ENCODE assay signal across 19 mouse cellular contexts in the genomic region with DNA sequence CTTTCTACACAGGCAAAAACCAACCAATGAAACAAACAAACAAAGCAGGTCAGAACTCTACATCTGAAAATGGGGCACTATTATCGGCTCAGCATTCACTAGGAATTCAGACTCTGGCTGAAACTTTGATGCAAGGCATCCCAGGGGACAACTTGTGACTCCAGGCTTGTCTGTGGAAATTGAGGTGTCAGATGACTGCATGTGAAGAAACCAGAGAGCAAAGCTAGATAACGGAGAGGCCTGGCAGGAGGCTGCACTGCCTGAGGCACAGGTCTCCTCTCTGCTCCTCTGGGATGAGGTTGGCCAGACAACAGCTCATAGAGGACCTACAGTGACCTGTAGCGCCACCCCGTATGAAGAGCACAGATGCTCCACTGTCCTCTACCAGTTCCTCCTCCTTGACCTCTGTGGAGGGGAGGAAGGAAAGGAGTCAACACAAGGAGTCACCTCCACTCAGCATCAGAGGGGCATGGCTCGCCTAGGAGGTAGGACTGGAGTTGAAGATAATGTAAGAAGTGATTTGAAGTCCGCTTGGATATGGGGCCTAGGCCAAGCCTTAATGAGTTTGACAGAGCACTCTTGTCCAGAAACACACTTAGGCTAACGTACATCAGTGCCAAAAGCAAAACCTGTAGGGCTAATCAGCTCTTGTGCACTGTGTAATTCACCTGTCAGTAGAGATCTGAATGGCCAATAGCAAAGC.
DNase-seq lines count a peak whose midpoint lies in the region; TF ChIP-seq lines count a peak whose summit lies in the region.
"Had no signal": no experiment of that assay in that cellular context is flagged by ENCODE, and none has a peak within 500 bp of the region (broad histone marks: within the 10 kb centered on the region; RNA-seq: fewer than 3 reads in every experiment).

No protein-coding gene starts in this region.

- peak overlapping the region; percentile 68 for H3K4me3 ChIP-seq in testis, adult 2 months (ENCODE audit: control insufficient read depth, low read depth, low read length)
- no peak overlapping the region for H3K4me3 ChIP-seq in heart, embryonic 10.5 days
- H3K4me3 ChIP-seq: left cerebral cortex, adult 2 months; liver, embryonic 13.5 days; myocyte; neural tube, embryonic 15.5 days had no signal

- TF ChIP-seq POLR2A in testis, adult 2 months (IDR thresholded peaks at IDR 0.05; ENCODE audit: control insufficient read depth, low read depth, low read length): no peak

- peaks cover 23% of the 10 kb centered on the region for H3K4me1 ChIP-seq in testis, adult 2 months (ENCODE audit: control insufficient read depth, insufficient read depth, low read length)
- peaks cover 50% of the 10 kb centered on the region for H3K4me1 ChIP-seq in heart, embryonic 10.5 days

- 42% methylated on average over 7 of the region's 7 CpGs for WGBS in heart, embryonic 10.5 days

- no peaks in the 10 kb centered on the region for H3K9me3 ChIP-seq in heart, embryonic 10.5 days
- H3K9me3 ChIP-seq: liver, embryonic 13.5 days; neural tube, embryonic 15.5 days had no signal

- H3K27ac ChIP-seq in testis, adult 2 months (ENCODE audit: control insufficient read depth, insufficient read depth, low read depth, low read length): peak overlapping the region; percentile 78; the same call in 1 of the 2 replicates
- peak overlapping the region; percentile 70; the same call in 1 of the 2 replicates for H3K27ac ChIP-seq in heart, embryonic 10.5 days
- H3K27ac ChIP-seq: left cerebral cortex, adult 2 months; liver, embryonic 13.5 days; neural tube, embryonic 15.5 days had no signal

- peak; percentile 37 for DNase-seq in adrenal gland, postnatal 10 days
- no peak for DNase-seq in adrenal gland, postnatal 4 days (ENCODE audit: low spot score in 2 of 2)
- no peak for DNase-seq in testis, postnatal 10 days (ENCODE audit: low spot score)
- DNase-seq in heart, embryonic 10.5 days (ENCODE audit: low spot score): peak; percentile 83
- peak; percentile 24 for DNase-seq in heart, postnatal 4 days
- no peak for DNase-seq in right cerebral cortex, postnatal 14 days
- DNase-seq in cerebellum, postnatal 10 days: no peak
- DNase-seq: adrenal gland, postnatal 36 days; gastrocnemius, postnatal 14 days; kidney, adult 9 months; liver, embryonic 13.5 days; midbrain, embryonic 14.5 days; right cerebral cortex, postnatal 4 days; thymus, adult 18-20 months had no signal

- no peaks in the 10 kb centered on the region for H3K36me3 ChIP-seq in testis, adult 2 months (ENCODE audit: control insufficient read depth, insufficient read depth, low read length)
- no peaks in the 10 kb centered on the region for H3K36me3 ChIP-seq in heart, embryonic 10.5 days
- H3K36me3 ChIP-seq: liver, embryonic 13.5 days; neural tube, embryonic 15.5 days had no signal

- no peak for TF ChIP-seq CTCF in testis, adult 2 months (IDR thresholded peaks at IDR 0.05; ENCODE audit: control insufficient read depth, insufficient read depth, insufficient replicate concordance, low read depth, low read length)

- no peaks in the 10 kb centered on the region for H3K27me3 ChIP-seq in testis, adult 2 months (ENCODE audit: control insufficient read depth, insufficient read depth, low read length)
- H3K27me3 ChIP-seq in heart, embryonic 10.5 days (ENCODE audit: insufficient read depth, poor library complexity, severe bottlenecking): no peaks in the 10 kb centered on the region
- H3K27me3 ChIP-seq: CH12.LX; liver, embryonic 13.5 days; neural tube, embryonic 15.5 days had no signal

Comparison
In these comparisons a context has a peak if more than half of its experiments do, and no peak if none do; other contexts are left out.
1. DNase-seq: peak in adrenal gland, postnatal 10 days (single experiment), heart, embryonic 10.5 days (single experiment) and heart, postnatal 4 days (single experiment); none in adrenal gland, postnatal 4 days (0 of 2), testis, postnatal 10 days (single experiment), right cerebral cortex, postnatal 14 days (single experiment) and cerebellum, postnatal 10 days (0 of 2).